Mouse (Mus musculus): ENCODE measurements around the gene Phlpp2. TPM values are rescaled to one million over a fixed set of nuclear protein-coding genes. Genes with fewer than 3 reads are reported as not detected.

Phlpp2 gene
- 2.8 and 2.9 TPM in 2 replicates for polyA plus RNA-seq (2012; rRNA removed)

GRCm38 (mm10) chr8:109868003-109868679 is at the start of gene Phlpp2:
Gene Phlpp2 (plus strand): TSS chr8:109868542.
- no peaks in the 10 kb centered on the region for H3K27me3 ChIP-seq (ENCODE audit: control insufficient read depth, insufficient read depth, low read length)
- H3K27ac ChIP-seq (ENCODE audit: control insufficient read depth, insufficient read depth, low read depth, low read length): peak within 1 kb of the TSS; percentile 52
- peaks cover 6% of the 10 kb centered on the region for H3K4me1 ChIP-seq (ENCODE audit: control insufficient read depth, insufficient read depth, low read length)
- peak; percentile 34; the same call in 1 of the 2 replicates for TF ChIP-seq POLR2A (IDR thresholded peaks at IDR 0.05; ENCODE audit: control insufficient read depth, low read depth, low read length)
- no peak for TF ChIP-seq CTCF (IDR thresholded peaks at IDR 0.05; ENCODE audit: control insufficient read depth, insufficient read depth, insufficient replicate concordance, low read depth, low read length)
- peak within 1 kb of the TSS; percentile 89 for H3K4me3 ChIP-seq (ENCODE audit: control insufficient read depth, low read depth, low read length)
- H3K36me3 ChIP-seq (ENCODE audit: control insufficient read depth, insufficient read depth, low read length): no peaks in the 10 kb centered on the region

DNA sequence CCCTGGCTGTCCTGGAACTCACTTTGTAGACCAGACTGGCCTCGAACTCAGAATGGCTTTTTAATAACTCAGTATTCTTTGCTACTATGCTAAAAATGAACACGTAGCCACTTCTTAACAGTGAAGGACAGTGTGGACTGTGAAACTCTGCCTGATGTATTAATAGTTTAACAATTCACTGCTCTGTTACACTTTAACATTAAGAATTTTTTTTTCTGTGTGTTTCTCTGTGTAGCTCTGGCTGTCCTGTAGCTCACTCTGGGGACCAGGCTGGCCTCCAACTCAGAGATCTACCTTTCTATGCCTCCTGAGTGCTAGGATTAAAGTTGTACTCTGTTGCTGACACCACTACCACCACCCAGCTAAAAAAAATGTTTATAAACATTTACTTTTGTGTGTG is 44.8 kb upstream of the Phlpp2 start:
- Histone ChIP-seq H3K36me3 (ENCODE audit: control insufficient read depth, insufficient read depth, low read length) (no peaks in the 10 kb centered on the region; the same call in none of the 2 replicates), H3K4me1 (ENCODE audit: control insufficient read depth, insufficient read depth, low read length) (no peaks in the 10 kb centered on the region), H3K27ac (ENCODE audit: control insufficient read depth, insufficient read depth, low read depth, low read length) (no peak overlapping the region), H3K4me3 (ENCODE audit: control insufficient read depth, low read depth, low read length) (no peak overlapping the region), H3K27me3 (ENCODE audit: control insufficient read depth, insufficient read depth, low read length) (no peaks in the 10 kb centered on the region)
- TF ChIP-seq CTCF (IDR thresholded peaks at IDR 0.05; ENCODE audit: control insufficient read depth, insufficient read depth, insufficient replicate concordance, low read depth, low read length) (no peak), POLR2A (IDR thresholded peaks at IDR 0.05; ENCODE audit: control insufficient read depth, low read depth, low read length) (no peak)

GRCm38 (mm10) chr8:109839822-109840221 is 28.5 kb upstream of the Phlpp2 start:
- Histone ChIP-seq H3K27me3 (ENCODE audit: control insufficient read depth, insufficient read depth, low read length) (no peaks in the 10 kb centered on the region), H3K27ac (ENCODE audit: control insufficient read depth, insufficient read depth, low read depth, low read length) (no peak overlapping the region), H3K36me3 (ENCODE audit: control insufficient read depth, insufficient read depth, low read length) (peaks cover 2% of the 10 kb centered on the region), H3K4me1 (ENCODE audit: control insufficient read depth, insufficient read depth, low read length) (no peaks in the 10 kb centered on the region), H3K4me3 (ENCODE audit: control insufficient read depth, low read depth, low read length) (no peak overlapping the region)
- no peak for TF ChIP-seq POLR2A (IDR thresholded peaks at IDR 0.05; ENCODE audit: control insufficient read depth, low read depth, low read length)
- TF ChIP-seq CTCF (IDR thresholded peaks at IDR 0.05; ENCODE audit: control insufficient read depth, insufficient read depth, insufficient replicate concordance, low read depth, low read length): no peak

GRCm38 (mm10) chr8:109842468-109842867 is 25.9 kb upstream of the Phlpp2 start:
- Histone ChIP-seq H3K4me3 (ENCODE audit: control insufficient read depth, low read depth, low read length) (no peak overlapping the region), H3K36me3 (ENCODE audit: control insufficient read depth, insufficient read depth, low read length) (peaks cover 2% of the 10 kb centered on the region), H3K4me1 (ENCODE audit: control insufficient read depth, insufficient read depth, low read length) (no peaks in the 10 kb centered on the region), H3K27ac (ENCODE audit: control insufficient read depth, insufficient read depth, low read depth, low read length) (no peak overlapping the region), H3K27me3 (ENCODE audit: control insufficient read depth, insufficient read depth, low read length) (no peaks in the 10 kb centered on the region)
- no peak for TF ChIP-seq CTCF (IDR thresholded peaks at IDR 0.05; ENCODE audit: control insufficient read depth, insufficient read depth, insufficient replicate concordance, low read depth, low read length)
- no peak for TF ChIP-seq POLR2A (IDR thresholded peaks at IDR 0.05; ENCODE audit: control insufficient read depth, low read depth, low read length)

DNA sequence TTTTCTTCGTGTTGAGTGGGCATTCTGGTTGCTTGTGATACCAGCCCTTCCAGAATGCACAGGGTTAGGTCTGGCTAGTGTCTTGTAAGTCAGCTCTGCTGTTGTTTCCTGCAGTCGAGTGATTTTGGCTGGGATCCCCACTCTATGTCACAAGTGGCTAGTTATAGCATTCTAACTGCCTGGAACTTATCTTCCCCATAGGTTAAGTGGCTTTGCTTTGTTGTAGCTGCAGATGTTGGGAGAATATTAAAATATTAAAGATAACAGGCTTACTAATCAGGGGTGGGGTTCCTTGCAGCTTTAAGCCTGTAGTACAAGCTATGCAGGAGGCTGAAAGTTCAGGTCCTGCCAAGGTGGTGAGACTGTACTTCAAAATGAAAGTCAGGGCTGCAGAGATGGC is 20.5 kb upstream of the Phlpp2 start:
- Histone ChIP-seq H3K27me3 (ENCODE audit: control insufficient read depth, insufficient read depth, low read length) (no peaks in the 10 kb centered on the region), H3K4me1 (ENCODE audit: control insufficient read depth, insufficient read depth, low read length) (no peaks in the 10 kb centered on the region)
- no peak for TF ChIP-seq CTCF (IDR thresholded peaks at IDR 0.05; ENCODE audit: control insufficient read depth, insufficient read depth, insufficient replicate concordance, low read depth, low read length)
- no peak for TF ChIP-seq POLR2A (IDR thresholded peaks at IDR 0.05; ENCODE audit: control insufficient read depth, low read depth, low read length)

GRCm38 (mm10) chr8:109848981-109849380 is 19.4 kb upstream of the Phlpp2 start:
- H3K27ac ChIP-seq (ENCODE audit: control insufficient read depth, insufficient read depth, low read depth, low read length): no peak overlapping the region
- no peaks in the 10 kb centered on the region for H3K4me1 ChIP-seq (ENCODE audit: control insufficient read depth, insufficient read depth, low read length)
- TF ChIP-seq CTCF (IDR thresholded peaks at IDR 0.05; ENCODE audit: control insufficient read depth, insufficient read depth, insufficient replicate concordance, low read depth, low read length) (no peak), POLR2A (IDR thresholded peaks at IDR 0.05; ENCODE audit: control insufficient read depth, low read depth, low read length) (no peak)
- no peak overlapping the region for H3K4me3 ChIP-seq (ENCODE audit: control insufficient read depth, low read depth, low read length)
- no peaks in the 10 kb centered on the region for H3K27me3 ChIP-seq (ENCODE audit: control insufficient read depth, insufficient read depth, low read length)
- H3K36me3 ChIP-seq (ENCODE audit: control insufficient read depth, insufficient read depth, low read length): no peaks in the 10 kb centered on the region; the same call in 1 of the 2 replicates

More for the DNA sequence above, 20.5 kb upstream of the Phlpp2 start:
- Histone ChIP-seq H3K36me3 (ENCODE audit: control insufficient read depth, insufficient read depth, low read length) (peaks cover 2% of the 10 kb centered on the region; the same call in 1 of the 2 replicates), H3K27ac (ENCODE audit: control insufficient read depth, insufficient read depth, low read depth, low read length) (no peak overlapping the region), H3K4me3 (ENCODE audit: control insufficient read depth, low read depth, low read length) (no peak overlapping the region)

- Histone ChIP-seq H3K4me3 (ENCODE audit: control insufficient read depth, low read depth, low read length) (no peak overlapping the region), H3K4me1 (ENCODE audit: control insufficient read depth, insufficient read depth, low read length) (no peaks in the 10 kb centered on the region), H3K27ac (ENCODE audit: control insufficient read depth, insufficient read depth, low read depth, low read length) (no peak overlapping the region), H3K27me3 (ENCODE audit: control insufficient read depth, insufficient read depth, low read length) (no peaks in the 10 kb centered on the region), H3K36me3 (ENCODE audit: control insufficient read depth, insufficient read depth, low read length) (peaks cover 6% of the 10 kb centered on the region)
- peak; percentile 40; the same call in 1 of the 2 replicates for TF ChIP-seq CTCF (IDR thresholded peaks at IDR 0.05; ENCODE audit: control insufficient read depth, insufficient read depth, insufficient replicate concordance, low read depth, low read length)
- TF ChIP-seq POLR2A (IDR thresholded peaks at IDR 0.05; ENCODE audit: control insufficient read depth, low read depth, low read length): no peak
Measured at GRCm38 (mm10) chr8:109853423-109853822, 14.9 kb upstream of the Phlpp2 start.
